Mouse (Mus musculus): ENCODE measurements around the gene Gm8251. TPM values are rescaled to one million over a fixed set of nuclear protein-coding genes. Genes with fewer than 3 reads are reported as not detected.

The Gm8251 gene
- polyA plus RNA-seq, 1 experiment from 2014 or later = not detected

GRCm38 (mm10) chr1:44032948-44033347 is 28.8 kb downstream of the Gm8251 start:
- Histone ChIP-seq H3K4me1 (replicated peaks) (no peaks in the 10 kb centered on the region), H3K4me2 (no peak overlapping the region), H3K4me3 (no peak overlapping the region), H3K27ac (ENCODE audit: poor library complexity, severe bottlenecking) (no peak overlapping the region), H3K9me3 (replicated peaks) (no peaks in the 10 kb centered on the region), H3K27me3 (replicated peaks) (no peaks in the 10 kb centered on the region), H3K36me3 (no peaks in the 10 kb centered on the region), H3K9ac (no peak overlapping the region)
- 77% methylated on average over 5 of the region's 5 CpGs for WGBS
- no peak for ATAC-seq (ENCODE audit: insufficient number of reproducible peaks, low FRiP score)

GRCm38 (mm10) chr1:44032213-44032612 is 29.5 kb downstream of the Gm8251 start:
- H3K36me3 ChIP-seq = no peaks in the 10 kb centered on the region
- no peaks in the 10 kb centered on the region for H3K4me1 ChIP-seq (replicated peaks)
- no peaks in the 10 kb centered on the region for H3K27me3 ChIP-seq (replicated peaks)
- no peak overlapping the region for H3K4me3 ChIP-seq
- no peak overlapping the region for H3K27ac ChIP-seq (ENCODE audit: poor library complexity, severe bottlenecking)
- ATAC-seq (ENCODE audit: insufficient number of reproducible peaks, low FRiP score) = no peak
- no peaks in the 10 kb centered on the region for H3K9me3 ChIP-seq (replicated peaks)
- H3K4me2 ChIP-seq = no peak overlapping the region
- H3K9ac ChIP-seq = no peak overlapping the region
- 68% methylated on average over 2 of the region's 2 CpGs for WGBS

DNA sequence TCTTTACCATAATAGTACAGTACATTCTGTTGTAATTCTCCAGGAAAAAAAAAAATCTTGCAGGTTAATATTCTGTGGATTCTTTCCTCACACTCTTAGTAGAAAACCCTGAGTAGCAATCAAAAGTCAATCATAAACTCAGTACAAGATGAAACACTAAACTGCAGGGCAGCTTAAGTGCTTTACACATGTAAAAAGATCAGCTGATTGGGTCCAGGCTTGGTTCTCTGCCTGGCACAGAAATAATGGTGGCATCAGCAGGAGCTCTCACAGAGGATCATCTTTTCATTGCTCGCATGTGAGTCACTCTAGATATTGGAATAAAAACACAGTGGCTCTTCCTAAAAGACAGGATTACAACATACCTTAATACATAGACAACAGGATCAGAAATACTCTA is 34.1 kb downstream of the Gm8251 start:
- H3K9ac ChIP-seq = no peak overlapping the region
- 90% methylated on average over 1 of the region's 1 CpGs for WGBS
- H3K4me1 ChIP-seq (replicated peaks) = no peaks in the 10 kb centered on the region
- no peaks in the 10 kb centered on the region for H3K9me3 ChIP-seq (replicated peaks)
- H3K4me2 ChIP-seq = no peak overlapping the region
- no peak for ATAC-seq (ENCODE audit: insufficient number of reproducible peaks, low FRiP score)
- H3K27ac ChIP-seq (ENCODE audit: poor library complexity, severe bottlenecking) = no peak overlapping the region
- no peak overlapping the region for H3K4me3 ChIP-seq
- H3K27me3 ChIP-seq (replicated peaks) = no peaks in the 10 kb centered on the region
- no peaks in the 10 kb centered on the region for H3K36me3 ChIP-seq

GRCm38 (mm10) chr1:44022656-44023055 is 39.1 kb downstream of the Gm8251 start:
- no peak for ATAC-seq (ENCODE audit: insufficient number of reproducible peaks, low FRiP score)
- no peak overlapping the region for H3K27ac ChIP-seq (ENCODE audit: poor library complexity, severe bottlenecking)
- no peak overlapping the region for H3K4me3 ChIP-seq
- H3K4me2 ChIP-seq = no peak overlapping the region
- no peaks in the 10 kb centered on the region for H3K9me3 ChIP-seq (replicated peaks)
- H3K9ac ChIP-seq = no peak overlapping the region
- no peaks in the 10 kb centered on the region for H3K36me3 ChIP-seq
- H3K4me1 ChIP-seq (replicated peaks) = no peaks in the 10 kb centered on the region
- 88% methylated on average over 1 of the region's 1 CpGs for WGBS
- H3K27me3 ChIP-seq (replicated peaks) = no peaks in the 10 kb centered on the region

GRCm38 (mm10) chr1:44019934-44020333 is 41.8 kb downstream of the Gm8251 start, which contains the start of gene Mettl21c:
Mettl21c (minus strand) TSS chr1:44020034.
- ATAC-seq (ENCODE audit: insufficient number of reproducible peaks, low FRiP score) = no peak
- H3K9ac ChIP-seq = no peak within 1 kb of the TSS
- H3K4me3 ChIP-seq = no peak within 1 kb of the TSS
- H3K27ac ChIP-seq (ENCODE audit: poor library complexity, severe bottlenecking) = no peak within 1 kb of the TSS
- no peaks in the 10 kb centered on the region for H3K27me3 ChIP-seq (replicated peaks)
- H3K4me1 ChIP-seq (replicated peaks) = no peaks in the 10 kb centered on the region
- H3K9me3 ChIP-seq (replicated peaks) = no peaks in the 10 kb centered on the region
- H3K4me2 ChIP-seq = no peak within 1 kb of the TSS
- H3K36me3 ChIP-seq = no peaks in the 10 kb centered on the region

DNA sequence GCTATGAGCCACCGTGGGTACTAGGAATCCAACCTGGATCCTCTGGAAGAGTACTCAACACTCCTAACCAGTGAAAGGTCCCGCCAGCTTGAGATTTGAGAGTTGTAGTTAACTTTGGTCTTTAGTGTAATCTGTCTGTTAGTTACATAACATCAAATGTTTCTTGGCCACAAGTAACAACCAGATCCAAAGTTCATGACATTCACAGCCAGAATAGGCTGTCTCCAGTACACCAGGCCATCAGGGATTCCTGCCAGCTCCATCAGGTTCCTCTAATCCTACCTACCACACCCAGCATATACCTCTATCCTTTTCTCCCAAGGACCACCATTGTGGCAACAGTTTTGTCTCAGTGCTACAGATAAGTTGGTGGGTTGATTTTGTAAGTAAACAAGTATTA is 46.2 kb downstream of the Gm8251 start:
- Histone ChIP-seq H3K4me3 (no peak overlapping the region), H3K36me3 (no peaks in the 10 kb centered on the region), H3K27ac (ENCODE audit: poor library complexity, severe bottlenecking) (no peak overlapping the region), H3K4me2 (no peak overlapping the region), H3K9ac (no peak overlapping the region), H3K9me3 (replicated peaks) (no peaks in the 10 kb centered on the region), H3K27me3 (replicated peaks) (no peaks in the 10 kb centered on the region), H3K4me1 (replicated peaks) (no peaks in the 10 kb centered on the region)
- no peak for ATAC-seq (ENCODE audit: insufficient number of reproducible peaks, low FRiP score)
- WGBS = 73% methylated on average over 2 of the region's 2 CpGs

Other genes with a start within 250 kb of the Gm8251 start
- gene Uxs1, start 234.1 kb downstream of the Gm8251 start, polyA plus RNA-seq (2016; fragmentation: Nextera tagmentation; extraction: Ambion mirVana) = 15.6 and 17.0 TPM in 2 replicates
- 55.2 and 56.0 TPM in 2 replicates for gene Tpp2, start 128.3 kb downstream of the Gm8251 start, polyA plus RNA-seq (2016; fragmentation: Nextera tagmentation; extraction: Ambion mirVana)
- 0.39 and 0.43 TPM in 2 replicates for gene Mettl21c, start 41.9 kb downstream of the Gm8251 start, polyA plus RNA-seq (2016; fragmentation: Nextera tagmentation; extraction: Ambion mirVana)
- gene Tex30, start 40.5 kb upstream of the Gm8251 start, polyA plus RNA-seq (2016; fragmentation: Nextera tagmentation; extraction: Ambion mirVana) = 77.2 and 77.7 TPM in 2 replicates
- 50.9 and 54.7 TPM in 2 replicates for gene Kdelc1, start 56.9 kb upstream of the Gm8251 start, polyA plus RNA-seq (2016; fragmentation: Nextera tagmentation; extraction: Ambion mirVana)
- gene Bivm, start 57.0 kb upstream of the Gm8251 start, polyA plus RNA-seq (2016; fragmentation: Nextera tagmentation; extraction: Ambion mirVana) = 14.9 and 16.3 TPM in 2 replicates
- 16.8 and 19.1 TPM in 2 replicates for gene Ercc5, start 85.8 kb upstream of the Gm8251 start, polyA plus RNA-seq (2016; fragmentation: Nextera tagmentation; extraction: Ambion mirVana)
- not detected in 2 replicates for gene Mettl21e, start 157.0 kb upstream of the Gm8251 start, polyA plus RNA-seq (2016; fragmentation: Nextera tagmentation; extraction: Ambion mirVana)